Mouse (Mus musculus) intestine, embryonic 15.5 days (tissue): ENCODE results near the gene Gm20388. TPM values are rescaled to one million over a fixed set of nuclear protein-coding genes. Genes with fewer than 3 reads are reported as not detected.
A peak's percentile ranks its signal among the peaks of the same experiment; 100 is the strongest.
"Not testable (repeated sequence)": the region's sequence is repeated elsewhere in the genome, so short reads cannot be mapped to it uniquely, and the experiment has no call there.

Source experiments
- ATAC-seq: fragments of 200-750 bp; cut with Nextera tagmentation; 2 replicates; pipeline ENCODE4 v1.8.0; 2017; ENCODE audit warnings: moderate TSS enrichment, moderate library complexity
- H3K27ac ChIP-seq: fragments of 300-500 bp; sonication (generic); 2 replicates; pipeline ENCODE4 v1.5.1; 2015; ENCODE audit warnings: mild to moderate bottlenecking, inconsistent platforms
- H3K27me3 ChIP-seq: fragments of 300-500 bp; sonication (generic); replicated peaks from 2 replicates; pipeline ENCODE4 v1.6.1; 2015; ENCODE audit warnings: inconsistent platforms
- H3K36me3 ChIP-seq: fragments of 300-500 bp; sonication (generic); 2 replicates; pipeline ENCODE4 v1.6.1; 2015; ENCODE audit warnings: inconsistent platforms
- H3K4me1 ChIP-seq: fragments of 300-500 bp; sonication (generic); replicated peaks from 2 replicates; pipeline ENCODE4 v1.6.1; 2015; ENCODE audit warnings: inconsistent platforms
- H3K4me2 ChIP-seq: fragments of 300-500 bp; sonication (generic); replicated peaks from 2 replicates; pipeline ENCODE4 v1.6.1; 2015; ENCODE audit warnings: mild to moderate bottlenecking, inconsistent platforms
- H3K4me3 ChIP-seq: fragments of 300-500 bp; sonication (generic); replicated peaks from 2 replicates; pipeline ENCODE4 v1.5.1; 2015; ENCODE audit warnings: inconsistent platforms
- H3K9ac ChIP-seq: fragments of 300-500 bp; sonication (generic); 2 replicates; pipeline ENCODE4 v1.6.1; 2015; ENCODE audit warnings: inconsistent platforms
- H3K9me3 ChIP-seq: fragments of 300-500 bp; sonication (generic); 2 replicates; pipeline ENCODE4 v1.6.1; 2016; ENCODE audit warnings: inconsistent platforms
- WGBS: fragments of 180-500 bp; shearing (Covaris S2); methylation state at CpG from one replicate; pipeline ENCODE4 v1.1.7; 2015; 5-methylcytosine and 5-hydroxymethylcytosine counted together
- polyA plus RNA-seq: library from polyadenylated mRNA; unstranded; fragments of >200 nt; fragmentation: Nextera tagmentation; extraction: Ambion mirVana; gene quantifications from 2 replicates; pipeline ENCODE4 v1.2.1, GENCODE M21; 2015

Gm20388 gene
- polyA plus RNA-seq, 1 experiment from 2014 or later, result not detected

DNA sequence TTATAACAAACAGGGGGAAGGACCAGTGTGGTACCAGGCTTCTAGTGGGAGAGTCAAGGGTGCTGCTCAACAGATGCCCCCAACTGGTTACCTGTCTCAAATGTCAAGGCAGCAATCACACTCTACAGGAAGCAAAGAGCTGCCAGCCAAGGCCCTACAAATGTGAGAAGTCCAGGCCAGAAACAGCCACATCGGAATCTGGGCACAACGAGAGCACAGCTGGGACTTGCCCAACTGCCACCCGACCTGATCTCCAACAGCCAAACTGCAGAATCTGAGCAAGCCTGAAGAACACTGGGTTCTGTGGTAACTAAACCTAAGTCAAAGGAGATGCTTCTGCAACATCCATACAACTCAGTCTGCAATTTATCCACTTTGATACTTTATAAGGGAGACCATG, 4015.0 kb downstream of the Gm20388 start:
- H3K27me3 ChIP-seq, result no peaks in the 10 kb centered on the region
- no peak overlapping the region for H3K4me2 ChIP-seq
- WGBS, result 85% methylated on average over 3 of the region's 3 CpGs
- no peak overlapping the region for H3K9ac ChIP-seq
- no peaks in the 10 kb centered on the region for H3K4me1 ChIP-seq
- no peaks in the 10 kb centered on the region for H3K9me3 ChIP-seq
- H3K4me3 ChIP-seq, result no peak overlapping the region
- no peak overlapping the region for H3K27ac ChIP-seq
- no peak for ATAC-seq
- peaks cover 50% of the 10 kb centered on the region for H3K36me3 ChIP-seq

DNA sequence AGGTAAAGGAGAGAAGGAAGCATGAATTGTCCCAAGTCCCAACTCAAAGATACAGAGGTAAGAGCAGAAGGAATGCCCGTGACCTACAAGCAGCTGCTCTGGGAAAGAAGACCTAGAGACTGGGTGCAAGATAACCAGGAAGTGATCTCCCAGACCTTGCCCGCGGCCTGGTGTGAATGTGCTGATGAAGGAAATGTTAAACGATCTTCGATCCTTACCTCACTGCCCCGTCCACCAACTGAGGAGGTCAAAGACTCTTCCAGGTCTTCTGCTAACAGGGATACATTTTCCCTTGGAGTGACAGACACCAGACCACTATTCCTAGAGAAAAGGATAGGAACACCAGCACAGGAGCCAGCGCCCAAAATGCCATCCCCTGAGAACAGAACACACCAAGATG, 4018.4 kb downstream of the Gm20388 start:
- Histone ChIP-seq H3K27ac (no peak overlapping the region), H3K4me3 (no peak overlapping the region), H3K4me2 (no peak overlapping the region), H3K27me3 (no peaks in the 10 kb centered on the region), H3K9ac (no peak overlapping the region), H3K9me3 (no peaks in the 10 kb centered on the region), H3K36me3 (peaks cover 28% of the 10 kb centered on the region), H3K4me1 (no peaks in the 10 kb centered on the region)
- no peak for ATAC-seq
- WGBS, result 92% methylated on average over 7 of the region's 7 CpGs

- H3K4me3 ChIP-seq, result peak within 1 kb of the TSS; percentile 100
- H3K9me3 ChIP-seq, result no peaks in the 10 kb centered on the region
- peaks cover 5% of the 10 kb centered on the region for H3K4me1 ChIP-seq
- peak; percentile 93 for ATAC-seq
- H3K36me3 ChIP-seq, result peaks cover 8% of the 10 kb centered on the region
- WGBS, result under 1% methylated on average over 77 of the region's 77 CpGs
- H3K27ac ChIP-seq, result peak within 1 kb of the TSS; percentile 90
- peak within 1 kb of the TSS; percentile 89 for H3K9ac ChIP-seq
- peak within 1 kb of the TSS; percentile 94 for H3K4me2 ChIP-seq
- no peaks in the 10 kb centered on the region for H3K27me3 ChIP-seq
These were observed 4038.5 kb downstream of the Gm20388 start, which contains the start of gene Nup133 for GRCm38 (mm10) chr8:123948942-123949685. Gene Nup133 (minus strand): TSS chr8:123949265.

DNA sequence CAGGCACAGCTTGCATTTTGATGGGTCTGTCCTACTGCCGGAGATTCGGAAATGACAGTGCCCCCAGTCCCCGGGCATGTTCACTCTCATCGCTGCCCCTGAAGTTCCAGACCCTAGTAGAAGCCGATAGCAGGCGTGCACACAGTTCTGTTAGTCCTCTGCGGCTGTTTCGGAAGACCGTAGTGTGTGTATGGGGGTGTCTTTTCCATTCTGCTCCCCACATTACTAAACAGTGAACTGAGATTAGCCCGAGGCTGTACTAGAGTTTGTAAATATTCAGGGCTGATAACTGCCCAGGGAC, 4039.0 kb downstream of the Gm20388 start:
- H3K4me1 ChIP-seq, result peaks cover 5% of the 10 kb centered on the region
- H3K9ac ChIP-seq, result peak overlapping the region; percentile 89
- H3K27ac ChIP-seq, result peak overlapping the region; percentile 90
- 2% methylated on average over 10 of the region's 10 CpGs for WGBS
- no peaks in the 10 kb centered on the region for H3K9me3 ChIP-seq
- H3K4me2 ChIP-seq, result peak overlapping the region; percentile 94
- H3K36me3 ChIP-seq, result peaks cover 9% of the 10 kb centered on the region
- ATAC-seq, result peak; percentile 48
- peak overlapping the region; percentile 100 for H3K4me3 ChIP-seq
- H3K27me3 ChIP-seq, result no peaks in the 10 kb centered on the region

DNA sequence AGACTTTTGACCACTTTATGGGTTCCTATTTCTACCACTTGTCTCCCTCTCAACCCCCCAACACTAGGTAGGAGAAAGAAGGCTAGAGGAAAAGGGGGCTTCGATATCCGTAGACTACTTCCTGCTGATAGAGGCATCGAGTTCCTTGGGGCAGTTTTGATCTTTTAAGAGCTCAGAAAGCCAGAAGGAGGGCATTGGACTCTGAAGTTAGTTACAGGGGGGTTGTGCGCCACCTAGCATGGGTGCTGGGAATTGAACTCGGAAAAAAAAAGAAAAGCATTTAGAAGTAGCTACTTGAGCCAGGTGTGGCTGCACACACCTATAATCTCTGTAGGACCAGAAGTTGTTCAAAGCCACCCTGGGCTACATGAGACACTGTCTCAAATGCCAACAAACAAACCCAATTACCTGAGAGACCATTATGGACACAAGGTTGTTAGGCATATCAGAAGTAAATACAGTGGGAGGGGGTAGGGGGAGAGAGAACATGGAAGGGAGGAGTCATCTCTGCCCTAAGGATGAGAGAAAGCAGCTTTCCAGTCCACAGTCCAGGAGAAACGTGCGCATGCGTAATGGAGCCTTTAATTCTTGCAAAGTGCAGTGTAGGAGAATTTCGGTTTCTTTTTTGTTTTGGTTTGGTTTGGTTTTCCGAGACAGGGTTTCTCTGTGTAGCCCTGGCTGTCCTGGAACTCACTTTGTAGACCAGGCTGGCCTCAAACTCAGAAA, 4039.6 kb downstream of the Gm20388 start:
- 28% methylated on average over 10 of the region's 10 CpGs for WGBS
- Histone ChIP-seq H3K27ac (peak overlapping the region; percentile 90; the same call in 1 of the 2 replicates), H3K36me3 (peaks cover 9% of the 10 kb centered on the region), H3K4me1 (peaks cover 5% of the 10 kb centered on the region), H3K9ac (peak overlapping the region; percentile 89), H3K27me3 (no peaks in the 10 kb centered on the region), H3K4me3 (peak overlapping the region; percentile 100), H3K4me2 (peak overlapping the region; percentile 94), H3K9me3 (no peaks in the 10 kb centered on the region)
- ATAC-seq, result peak; percentile 42

DNA sequence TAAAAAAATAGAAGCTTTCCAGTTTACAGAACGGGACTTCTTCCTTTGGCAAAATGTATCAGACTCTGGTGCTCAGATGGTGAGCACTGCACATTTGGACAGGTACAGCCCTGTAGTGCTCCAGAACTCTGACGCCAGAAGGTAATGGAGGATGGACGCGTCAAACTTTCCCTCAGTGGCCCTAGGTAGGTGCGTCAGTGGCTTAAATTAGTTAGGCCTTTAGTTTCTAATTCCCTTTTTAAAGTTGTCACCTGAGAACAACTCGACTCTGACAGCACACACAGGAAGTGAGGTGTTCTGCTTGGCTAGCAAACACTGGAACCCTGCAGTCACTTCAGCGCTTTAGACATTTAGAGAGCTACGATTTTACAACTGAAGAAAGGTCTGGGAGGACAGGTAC, 4043.0 kb downstream of the Gm20388 start:
- no peaks in the 10 kb centered on the region for H3K9me3 ChIP-seq
- no peaks in the 10 kb centered on the region; the same call in 1 of the 2 replicates for H3K4me1 ChIP-seq
- no peak overlapping the region for H3K4me3 ChIP-seq
- no peaks in the 10 kb centered on the region for H3K27me3 ChIP-seq
- no peak for ATAC-seq
- H3K9ac ChIP-seq, result no peak overlapping the region
- 88% methylated on average over 8 of the region's 8 CpGs for WGBS
- no peak overlapping the region for H3K4me2 ChIP-seq
- no peak overlapping the region for H3K27ac ChIP-seq
- peaks cover 16% of the 10 kb centered on the region for H3K36me3 ChIP-seq

GRCm38 (mm10) chr8:123954246-123954645, 4043.6 kb downstream of the Gm20388 start:
- Histone ChIP-seq H3K27me3 (no peaks in the 10 kb centered on the region), H3K9me3 (no peaks in the 10 kb centered on the region), H3K4me1 (no peaks in the 10 kb centered on the region; the same call in 1 of the 2 replicates), H3K27ac (no peak overlapping the region), H3K36me3 (peaks cover 18% of the 10 kb centered on the region), H3K4me2 (no peak overlapping the region), H3K4me3 (no peak overlapping the region), H3K9ac (no peak overlapping the region)
- 92% methylated on average over 8 of the region's 8 CpGs for WGBS
- no peak for ATAC-seq

GRCm38 (mm10) chr8:123958130-123958529, 4047.5 kb downstream of the Gm20388 start:
- no peak; the same call in 1 of the 2 replicates for ATAC-seq
- Histone ChIP-seq H3K4me3 (no peak overlapping the region), H3K27me3 (no peaks in the 10 kb centered on the region), H3K36me3 (peaks cover 21% of the 10 kb centered on the region), H3K27ac (no peak overlapping the region), H3K9ac (no peak overlapping the region), H3K9me3 (no peaks in the 10 kb centered on the region), H3K4me1 (no peaks in the 10 kb centered on the region), H3K4me2 (no peak overlapping the region)
- WGBS, result 79% methylated on average over 17 of the region's 17 CpGs

DNA sequence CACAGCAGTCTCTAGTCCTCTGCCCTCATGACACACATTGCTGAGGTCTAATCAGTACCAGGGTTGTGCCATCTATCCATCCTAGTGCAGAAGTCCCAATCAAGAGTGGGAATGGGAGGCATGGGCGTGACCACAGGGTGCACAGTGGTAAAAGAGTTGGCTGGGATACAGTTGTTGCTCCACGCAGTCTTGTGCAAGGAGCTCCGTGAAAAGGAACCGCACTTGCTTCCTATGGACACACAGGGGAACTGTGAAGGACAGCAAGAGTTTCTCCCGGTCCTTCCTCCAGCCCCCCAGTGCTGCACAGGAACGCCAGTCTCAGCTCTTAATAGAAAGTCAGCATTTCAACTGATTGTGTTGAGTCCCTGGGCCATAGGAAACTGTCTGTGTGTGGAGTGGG, 4048.8 kb downstream of the Gm20388 start:
- Histone ChIP-seq H3K36me3 (peaks cover 15% of the 10 kb centered on the region; the same call in 1 of the 2 replicates), H3K27ac (no peak overlapping the region), H3K4me2 (no peak overlapping the region), H3K9me3 (no peaks in the 10 kb centered on the region), H3K4me1 (no peaks in the 10 kb centered on the region), H3K9ac (no peak overlapping the region), H3K27me3 (no peaks in the 10 kb centered on the region), H3K4me3 (no peak overlapping the region)
- WGBS, result 93% methylated on average over 6 of the region's 6 CpGs
- ATAC-seq, result no peak

GRCm38 (mm10) chr8:123960056-123960455, 4049.4 kb downstream of the Gm20388 start:
- 88% methylated on average over 9 of the region's 9 CpGs for WGBS
- H3K36me3 ChIP-seq, result peaks cover 15% of the 10 kb centered on the region; the same call in 1 of the 2 replicates

DNA sequence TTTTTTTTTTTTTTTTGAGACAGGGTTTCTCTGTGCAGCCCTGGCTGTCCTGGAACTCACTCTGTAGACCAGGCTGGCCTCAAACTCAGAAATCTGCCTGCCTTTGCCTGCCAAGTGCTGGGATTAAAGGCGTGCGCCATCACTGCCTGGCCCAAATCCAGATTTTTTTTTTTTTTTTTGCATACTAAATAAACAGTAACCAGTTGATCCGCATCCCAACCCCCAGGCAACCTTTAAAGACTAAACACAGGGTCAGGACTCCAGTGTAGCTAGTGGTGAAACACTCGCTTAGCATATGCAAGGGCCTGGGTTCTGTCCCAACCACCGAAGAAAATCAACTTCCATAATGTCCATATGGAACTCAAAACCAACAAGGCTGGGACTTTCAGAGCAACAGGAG, 4049.9 kb downstream of the Gm20388 start:
- peaks cover 12% of the 10 kb centered on the region; the same call in 1 of the 2 replicates for H3K36me3 ChIP-seq
- not testable (repeated sequence) for H3K27ac ChIP-seq, H3K4me3 ChIP-seq, H3K9ac ChIP-seq, ATAC-seq, H3K9me3 ChIP-seq, H3K27me3 ChIP-seq, H3K4me1 ChIP-seq, H3K4me2 ChIP-seq
- 76% methylated on average over 5 of the region's 5 CpGs for WGBS

More at GRCm38 (mm10) chr8:123960056-123960455, 4049.4 kb downstream of the Gm20388 start:
- no peak overlapping the region for H3K4me2 ChIP-seq
- no peaks in the 10 kb centered on the region for H3K27me3 ChIP-seq
- H3K4me3 ChIP-seq, result no peak overlapping the region
- no peaks in the 10 kb centered on the region for H3K4me1 ChIP-seq
- H3K9me3 ChIP-seq, result no peaks in the 10 kb centered on the region
- no peak overlapping the region for H3K9ac ChIP-seq
- no peak overlapping the region for H3K27ac ChIP-seq
- no peak for ATAC-seq

- WGBS, result 64% methylated on average over 1 of the region's 1 CpGs
- H3K9me3 ChIP-seq, result no peaks in the 10 kb centered on the region
- no peak for ATAC-seq
- H3K27me3 ChIP-seq, result no peaks in the 10 kb centered on the region
- H3K4me2 ChIP-seq, result no peak overlapping the region
- no peak overlapping the region for H3K4me3 ChIP-seq
- no peaks in the 10 kb centered on the region for H3K4me1 ChIP-seq
- no peak overlapping the region for H3K9ac ChIP-seq
- peaks cover 10% of the 10 kb centered on the region; the same call in 1 of the 2 replicates for H3K36me3 ChIP-seq
- H3K27ac ChIP-seq, result no peak overlapping the region
These were observed 4050.7 kb downstream of the Gm20388 start for GRCm38 (mm10) chr8:123961371-123961770.
